Mouse (Mus musculus): ENCODE measurements around the gene Wwox. TPM values are rescaled to one million over a fixed set of nuclear protein-coding genes. Genes with fewer than 3 reads are reported as not detected.

The Wwox gene
- total RNA-seq, 2 experiments from 2014 or later = 11.4 to 13.4 TPM

DNA sequence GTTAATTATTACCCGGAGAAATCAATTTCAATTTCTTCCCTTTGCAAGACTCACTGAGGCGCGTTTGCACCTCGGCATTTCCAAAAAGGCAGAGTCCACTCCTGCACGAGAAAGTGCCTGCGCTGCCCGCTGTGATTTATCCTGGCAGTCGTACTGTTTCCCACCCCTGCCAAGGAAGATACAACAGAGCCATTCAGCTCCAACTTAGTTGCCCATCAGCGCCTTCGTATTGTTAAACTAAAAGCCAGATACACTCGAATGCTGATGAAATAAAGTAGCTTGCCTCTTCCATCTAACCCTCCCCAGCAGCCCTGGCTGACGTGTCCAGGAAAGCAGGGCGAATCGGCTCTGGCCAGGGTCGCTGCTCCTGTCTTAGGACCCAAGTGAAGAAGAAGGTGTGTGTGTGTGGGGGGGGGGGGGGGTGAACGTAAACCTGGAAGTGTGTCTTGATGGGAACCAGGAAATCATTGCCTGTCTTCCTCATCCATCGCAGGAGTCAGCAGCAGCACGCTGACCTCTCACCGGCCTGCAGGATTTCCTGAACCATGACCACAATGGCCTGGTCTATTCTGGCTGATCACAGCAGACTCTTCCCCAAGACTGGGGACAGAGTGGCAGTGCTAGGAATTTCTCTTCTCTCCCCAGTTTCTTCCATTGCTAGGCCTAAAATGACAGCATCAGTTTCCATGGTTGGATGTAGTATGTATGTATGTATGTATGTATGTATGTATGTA lies 154.1 kb downstream of the Wwox start:
- no peak for DNase-seq (ENCODE audit: low spot score in 2 of 2)

DNA sequence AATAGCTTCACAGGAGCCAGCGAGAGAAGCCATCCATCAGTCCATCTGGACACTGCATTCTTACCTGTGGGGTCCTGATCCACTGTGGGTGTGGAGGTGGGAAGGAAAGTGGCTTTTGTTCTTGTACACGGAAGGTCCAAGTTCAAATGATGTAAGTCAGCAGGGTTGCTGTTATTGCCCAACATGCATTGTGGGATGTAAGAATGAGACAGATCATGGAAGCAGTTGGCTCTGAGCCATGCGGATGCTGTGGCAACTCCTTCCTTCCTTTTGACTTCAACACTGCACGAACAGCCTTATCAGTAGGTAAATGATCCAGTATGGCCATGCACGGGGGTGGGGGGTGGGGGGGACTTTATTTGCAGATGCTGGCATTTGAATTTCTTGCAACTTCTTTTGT lies 155.4 kb downstream of the Wwox start:
- DNase-seq (ENCODE audit: low spot score in 2 of 2) = no peak

DNA sequence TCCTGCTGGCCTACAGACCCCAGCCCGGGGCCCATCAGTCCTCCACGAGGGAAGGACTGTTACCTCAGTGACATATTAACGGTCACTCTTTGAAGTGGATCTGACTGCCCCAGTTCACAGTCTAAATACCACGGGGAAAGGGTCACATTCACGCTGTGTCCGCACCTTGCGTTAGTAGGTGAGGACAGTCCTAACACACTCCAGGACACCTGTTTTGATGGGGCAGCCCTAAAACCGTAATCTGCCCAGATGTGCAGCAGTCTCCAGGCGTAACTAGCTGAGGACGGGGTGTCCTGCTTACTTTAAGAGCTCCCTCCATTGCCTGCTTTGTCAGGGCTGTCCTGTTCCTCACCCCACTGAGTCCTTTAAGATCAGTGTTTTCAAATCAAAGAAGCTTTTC lies 160.1 kb downstream of the Wwox start:
- DNase-seq (ENCODE audit: low spot score in 2 of 2) = no peak

DNA sequence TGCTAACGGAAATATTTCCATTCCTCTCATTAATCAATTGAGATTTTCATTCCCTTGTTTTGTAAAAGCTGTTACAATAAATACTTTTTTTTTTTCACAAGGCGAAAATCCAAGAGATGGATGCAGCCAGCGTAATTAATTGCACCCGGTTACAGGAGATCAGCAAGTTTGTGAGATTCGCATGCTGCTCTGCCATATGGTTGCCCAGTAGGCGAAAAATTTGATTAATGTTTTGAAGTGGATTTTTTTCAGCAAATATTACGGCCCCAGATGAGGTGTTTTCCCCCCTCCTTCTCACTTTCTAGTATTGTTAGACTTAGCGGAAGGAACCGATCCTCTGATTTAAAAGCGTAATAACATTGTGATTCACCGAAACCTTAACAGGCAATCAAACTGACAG lies 160.7 kb downstream of the Wwox start:
- no peak for DNase-seq (ENCODE audit: low spot score in 2 of 2)

DNA sequence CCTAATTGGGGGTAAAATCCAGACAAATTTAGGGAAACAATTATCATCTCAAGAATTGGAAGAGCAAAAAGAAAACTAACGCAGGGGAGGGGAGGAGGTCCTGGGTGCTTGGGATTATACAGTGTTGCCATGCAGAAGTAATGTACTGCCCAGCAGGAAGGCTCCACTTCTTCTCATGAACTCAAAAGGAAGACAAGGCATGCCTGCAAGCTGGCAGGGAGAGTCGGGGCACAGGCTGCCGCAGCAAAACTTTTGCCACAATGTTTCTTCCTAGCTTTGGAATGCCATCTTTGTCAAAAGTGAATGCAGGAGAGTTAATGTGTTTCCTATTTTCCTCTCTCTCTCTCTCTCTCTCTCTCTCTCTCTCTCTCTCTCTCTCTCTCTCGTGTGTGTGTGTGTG lies 163.6 kb downstream of the Wwox start:
- DNase-seq (ENCODE audit: low spot score in 2 of 2) = no peak

DNA sequence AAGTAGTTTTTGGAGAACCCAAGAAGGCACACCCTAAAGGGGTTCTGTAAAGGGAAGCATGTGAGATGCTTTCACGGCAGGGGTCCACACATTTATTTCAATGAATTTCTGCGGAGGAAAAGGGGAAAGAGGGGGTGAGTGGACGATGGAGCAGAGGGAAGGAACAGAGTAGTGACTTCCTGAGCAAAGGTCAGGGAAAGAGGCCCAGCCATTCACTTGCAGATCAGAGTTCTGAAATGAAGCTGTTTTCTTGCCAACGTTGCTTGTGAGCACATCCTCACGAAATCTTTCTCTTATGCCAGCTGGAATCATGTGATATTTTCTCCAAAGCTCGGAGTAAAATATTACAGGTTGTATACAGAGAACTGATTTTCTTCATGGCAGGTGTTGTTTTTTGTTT lies 164.1 kb downstream of the Wwox start:
- no peak for DNase-seq (ENCODE audit: low spot score in 2 of 2)

DNA sequence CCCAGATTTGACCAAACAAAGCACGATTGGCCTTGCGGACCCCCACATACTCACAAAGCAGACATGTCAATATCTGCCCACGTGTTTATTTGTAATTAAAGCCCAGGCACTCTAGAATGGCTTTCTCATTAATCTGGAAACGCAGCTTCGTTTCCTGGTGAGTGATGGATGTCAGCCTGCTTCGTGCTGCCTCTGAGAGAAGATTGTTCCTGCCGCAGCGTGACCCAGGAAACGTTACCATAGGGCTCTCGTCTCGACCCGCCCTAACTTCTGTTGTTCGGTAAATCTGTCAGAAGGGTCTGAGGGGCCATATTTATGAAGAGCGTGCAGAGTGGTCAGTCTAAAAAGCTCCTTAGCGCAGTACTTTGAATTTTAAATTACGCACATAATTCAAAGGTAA lies 164.9 kb downstream of the Wwox start:
- no peak for DNase-seq (ENCODE audit: low spot score in 2 of 2)

DNA sequence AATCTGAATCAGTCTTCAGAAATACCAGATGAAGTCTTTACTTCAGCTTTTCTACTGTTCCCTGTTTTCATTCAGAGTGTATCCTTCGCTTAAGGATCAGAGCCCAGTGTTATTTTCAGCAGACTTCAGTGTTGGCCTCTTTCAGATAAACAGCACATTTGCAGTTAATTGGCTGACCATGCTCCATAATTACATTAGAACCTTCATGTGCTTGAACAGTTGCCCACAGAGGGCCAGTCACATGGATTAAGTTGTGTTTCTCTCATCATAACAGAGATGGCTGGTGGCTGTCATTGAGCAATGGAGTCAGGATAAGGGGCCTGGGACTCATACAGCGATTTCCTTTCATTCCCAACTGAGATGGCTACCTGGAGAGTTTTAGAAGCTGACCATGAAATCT lies 166.2 kb downstream of the Wwox start:
- no peak for DNase-seq (ENCODE audit: low spot score in 2 of 2)

DNA sequence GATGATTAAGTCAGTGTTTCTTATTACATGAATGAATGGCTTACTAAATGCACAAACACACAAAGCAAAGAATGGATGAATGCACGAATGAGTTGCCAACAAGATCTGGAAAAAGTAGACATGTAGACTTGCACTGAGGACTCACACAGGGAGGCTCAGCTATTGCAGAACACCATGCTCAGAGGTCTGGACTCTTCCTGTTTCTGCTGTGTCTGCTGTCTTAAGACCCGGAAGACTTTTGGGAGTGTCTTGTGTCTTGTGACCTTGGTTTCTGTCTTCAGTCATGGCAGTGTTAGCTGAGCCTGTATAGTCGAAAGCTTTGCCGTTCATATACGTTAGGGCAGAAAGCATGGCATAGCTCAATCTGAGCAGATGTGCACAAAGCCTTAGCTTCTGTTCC lies 169.9 kb downstream of the Wwox start:
- DNase-seq (ENCODE audit: low spot score in 2 of 2) = no peak

DNA sequence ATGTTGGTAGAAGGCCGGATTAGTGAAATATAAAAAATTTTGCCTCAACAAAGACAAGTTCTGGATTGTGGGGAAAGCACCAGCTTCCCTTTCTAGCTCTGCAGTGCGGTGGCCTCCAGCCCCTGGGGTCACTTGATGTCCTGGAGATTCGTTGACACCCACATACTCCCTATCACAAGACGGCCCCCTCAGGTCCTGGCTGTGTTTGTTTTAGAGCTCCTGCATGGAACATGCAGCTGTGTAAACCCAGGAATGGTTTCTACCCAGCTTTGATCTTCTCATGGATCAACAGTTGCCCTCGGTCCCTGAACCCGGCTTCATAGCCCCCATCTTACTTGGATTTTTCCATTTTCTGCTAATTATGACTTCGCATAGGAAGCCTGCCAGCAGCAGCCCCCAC lies 171.6 kb downstream of the Wwox start:
- DNase-seq (ENCODE audit: low spot score in 2 of 2) = no peak

DNA sequence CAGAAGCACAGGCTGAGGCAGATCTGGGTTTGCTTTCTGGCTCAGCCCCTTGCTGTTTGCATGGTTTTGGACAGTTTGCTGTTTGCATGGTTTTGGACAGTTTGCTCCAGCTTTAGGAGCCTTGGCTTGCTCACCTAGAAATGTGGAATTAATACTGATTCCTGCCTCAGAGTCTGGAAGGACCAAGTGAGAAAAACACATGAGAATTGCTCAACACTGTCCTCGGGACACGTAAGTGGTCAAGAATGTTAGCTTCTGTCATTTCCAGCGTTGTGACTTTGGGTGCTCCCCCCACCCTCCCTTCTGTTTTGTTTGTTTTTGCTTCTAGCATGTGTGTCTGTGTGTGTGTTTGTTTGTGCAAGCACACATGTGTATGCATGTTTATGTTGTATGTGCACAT lies 172.6 kb downstream of the Wwox start:
- no peak for DNase-seq (ENCODE audit: low spot score in 2 of 2)

DNA sequence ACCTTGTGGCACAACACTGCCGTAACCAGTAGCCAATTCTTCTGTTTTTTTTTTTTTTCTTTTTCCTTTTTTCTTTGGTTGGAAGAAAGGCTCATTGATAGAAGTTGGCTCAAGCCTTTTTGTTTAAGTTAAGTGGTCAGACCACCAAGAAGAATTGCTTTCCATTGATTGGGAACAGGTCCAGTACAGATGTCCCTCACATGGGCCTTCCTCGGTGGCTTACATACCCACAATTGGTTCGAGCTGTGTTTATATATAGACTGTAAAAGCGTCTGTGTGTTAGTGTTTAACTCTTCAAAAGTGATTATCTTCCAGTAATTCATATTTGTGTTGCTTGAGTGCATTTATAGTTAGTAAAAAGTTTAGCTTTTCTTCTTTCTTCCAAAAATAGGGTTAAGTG lies 176.0 kb downstream of the Wwox start:
- DNase-seq (ENCODE audit: low spot score in 2 of 2) = no peak

DNA sequence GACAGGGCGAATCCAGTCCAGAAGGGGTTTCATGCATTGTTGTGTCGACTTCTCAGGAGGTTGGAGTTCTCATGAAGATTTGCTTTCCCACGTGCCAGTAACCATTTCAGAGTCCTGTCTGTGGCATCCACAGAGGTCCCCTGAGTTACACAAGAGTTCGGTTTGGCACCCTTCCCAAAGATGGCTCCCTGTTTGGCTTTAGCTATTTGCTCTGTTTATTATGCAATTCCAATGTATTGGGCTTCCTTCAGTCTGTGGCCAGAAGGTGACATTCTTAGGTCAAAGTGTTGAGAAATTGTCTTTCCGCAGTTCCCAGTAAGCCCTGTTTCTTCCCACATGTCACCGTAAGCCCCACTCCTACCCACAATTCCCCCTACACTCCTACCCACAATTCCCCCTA lies 176.5 kb downstream of the Wwox start:
- DNase-seq (ENCODE audit: low spot score in 2 of 2) = no peak

DNA sequence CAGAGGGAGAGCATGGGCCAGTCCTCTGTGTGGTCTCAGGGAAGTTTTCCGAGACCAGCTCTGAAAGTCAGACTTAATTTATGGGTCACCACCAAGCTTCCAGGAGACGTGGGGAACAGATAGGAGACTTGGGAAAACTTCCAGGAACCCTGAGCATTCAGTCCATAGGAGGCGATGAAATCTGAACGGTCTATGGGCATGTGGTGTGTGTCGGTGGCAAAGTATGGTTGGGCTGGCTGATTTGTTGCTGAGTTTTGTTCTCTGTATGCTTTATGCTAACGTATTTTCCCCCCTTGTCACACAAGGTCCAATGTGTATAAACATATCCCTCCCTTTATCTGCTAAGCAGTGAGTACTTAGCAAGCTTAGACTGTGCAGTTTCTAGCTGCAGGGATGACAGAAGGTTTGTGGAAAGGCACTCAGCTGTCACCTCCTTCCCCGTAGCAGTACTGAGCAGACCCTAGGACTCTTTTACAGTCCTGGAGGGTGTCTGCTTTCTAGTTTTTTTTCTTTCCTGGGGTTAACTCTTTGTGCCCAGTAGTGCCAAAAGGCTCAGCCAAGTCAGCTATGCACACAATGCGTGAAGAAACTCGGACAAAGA lies 179.6 kb downstream of the Wwox start:
- DNase-seq (ENCODE audit: low spot score in 2 of 2) = no peak

DNA sequence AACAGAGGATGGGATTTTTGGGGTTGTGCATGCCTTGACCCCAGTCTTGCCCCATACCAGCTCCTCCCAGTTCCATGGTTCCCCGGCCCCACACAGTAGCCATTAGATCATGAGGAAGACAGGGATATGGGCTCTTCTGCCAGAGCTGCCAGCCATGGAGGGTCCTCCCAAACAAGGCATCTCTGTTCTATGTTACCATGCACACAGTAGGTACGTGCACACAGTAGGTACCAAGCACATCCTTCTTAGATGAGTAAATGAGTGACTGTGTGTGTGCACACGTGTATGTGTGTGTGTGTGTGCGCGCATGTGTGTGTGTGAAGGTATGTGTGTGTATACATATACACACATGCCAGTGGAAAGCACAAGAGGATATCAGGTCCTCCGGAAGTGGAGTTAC lies 185.9 kb downstream of the Wwox start:
- no peak for DNase-seq (ENCODE audit: low spot score in 2 of 2)

DNA sequence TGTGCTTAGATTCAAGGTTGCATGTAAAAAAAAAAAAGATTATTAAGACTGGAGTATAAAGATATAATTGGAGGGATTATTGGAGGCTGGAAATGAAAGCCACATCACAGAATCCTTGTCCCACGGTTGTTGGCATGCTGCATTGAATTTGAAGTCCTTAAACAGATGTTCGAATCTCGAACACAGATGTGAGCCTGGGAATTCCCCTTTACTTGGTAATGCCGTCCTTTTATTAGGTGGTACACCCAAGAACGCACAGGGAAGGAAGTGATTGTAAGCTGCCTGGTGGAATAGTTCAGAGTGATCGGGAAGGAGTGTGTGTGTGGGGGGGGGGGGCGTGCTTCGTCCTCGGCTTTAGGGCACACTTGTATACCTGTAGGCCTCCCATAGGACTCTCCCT lies 187.4 kb downstream of the Wwox start:
- no peak for DNase-seq (ENCODE audit: low spot score in 2 of 2)

DNA sequence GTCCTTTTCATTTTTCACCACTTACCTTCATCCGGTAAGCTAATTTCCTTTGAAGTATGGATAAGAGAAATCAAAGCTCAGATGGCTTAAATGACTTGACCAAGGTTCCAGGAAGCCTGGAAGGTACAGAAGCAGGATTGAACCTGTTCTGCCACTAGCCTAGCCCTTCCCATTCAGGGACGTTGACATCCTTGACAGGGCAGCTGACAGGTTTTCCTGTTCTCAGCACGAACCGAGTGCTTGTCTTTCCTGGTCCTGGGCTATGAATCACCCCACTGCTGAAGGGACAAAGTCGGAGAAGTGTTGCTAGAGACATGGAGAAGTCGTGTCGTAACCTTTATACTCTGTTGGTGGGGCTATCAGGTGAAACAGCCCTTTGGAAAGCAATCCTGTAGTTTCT lies 190.3 kb downstream of the Wwox start:
- DNase-seq (ENCODE audit: low spot score in 2 of 2) = no peak

DNA sequence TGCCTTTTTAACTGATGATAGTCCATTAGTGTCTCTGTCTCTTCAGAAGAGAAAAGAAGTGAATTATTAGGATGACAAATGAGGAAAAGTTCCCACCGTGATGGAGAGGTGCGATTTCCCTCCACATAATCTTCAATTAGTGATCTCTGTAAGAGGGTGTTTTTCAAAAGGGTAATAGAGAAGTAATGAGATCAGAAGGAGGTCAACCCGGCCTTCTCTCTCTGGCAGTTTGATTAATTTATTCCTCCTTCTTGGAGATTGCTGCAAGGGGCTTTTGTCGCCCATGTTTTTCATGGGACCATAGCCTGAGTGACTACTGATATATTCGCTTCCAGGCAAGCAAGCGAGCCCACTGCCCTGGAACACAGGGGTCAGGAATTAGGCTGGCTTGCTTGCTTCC lies 191.6 kb downstream of the Wwox start:
- DNase-seq (ENCODE audit: low spot score in 2 of 2) = no peak

DNA sequence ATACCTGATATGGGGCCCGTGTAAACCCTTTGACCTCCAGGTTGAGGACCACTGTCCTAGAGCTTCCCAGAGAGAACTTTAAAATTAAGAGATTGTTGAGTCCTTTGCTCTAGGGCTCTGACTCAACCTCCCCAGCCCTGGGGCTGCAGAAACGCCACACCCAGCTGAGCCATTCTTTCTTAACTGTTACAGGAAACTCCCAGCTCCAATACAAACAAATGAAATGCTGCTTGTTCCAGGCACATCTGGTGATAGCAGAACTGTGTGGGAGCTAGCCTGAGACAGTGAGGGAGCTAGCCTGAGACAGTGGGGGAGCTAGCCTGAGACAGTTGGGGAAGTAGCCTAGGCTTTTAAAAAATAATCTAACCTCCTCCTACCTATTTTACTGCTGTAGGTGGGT lies 194.7 kb downstream of the Wwox start:
- DNase-seq (ENCODE audit: low spot score in 2 of 2) = no peak

DNA sequence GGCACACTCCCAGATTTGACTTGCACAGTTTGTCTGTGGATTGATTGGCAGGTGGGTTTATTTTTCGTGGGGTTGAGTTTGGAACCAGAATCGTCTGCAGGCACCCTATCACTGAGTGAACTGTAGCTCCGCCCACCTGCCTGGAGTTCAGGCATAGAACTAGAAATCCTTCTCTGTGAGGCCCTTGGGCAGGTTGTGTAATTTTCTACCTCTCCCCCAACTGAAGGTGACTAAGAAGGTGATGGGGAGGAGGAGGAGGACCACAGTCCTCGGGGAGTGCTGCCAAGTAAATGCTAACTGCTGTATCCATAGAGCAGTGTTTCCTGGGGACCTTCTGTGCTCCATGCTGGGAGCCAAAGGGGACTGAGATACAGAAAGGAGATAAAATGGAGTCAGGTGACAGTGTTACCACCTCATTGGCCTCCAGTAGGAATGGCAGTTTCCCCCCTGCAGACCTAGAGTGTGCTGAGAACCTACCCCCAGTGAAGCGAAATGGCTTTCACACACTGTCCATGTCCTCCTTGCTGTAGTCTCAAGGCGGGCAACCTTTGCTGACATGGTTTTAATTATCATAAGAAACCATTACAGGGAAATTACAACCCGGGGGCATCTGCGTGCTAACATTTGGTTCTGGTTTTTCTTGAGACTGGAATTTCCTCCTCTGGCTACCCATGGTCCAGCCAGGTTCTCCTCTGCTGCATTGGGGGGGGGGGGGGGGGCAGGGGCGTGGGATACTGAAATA lies 195.4 kb downstream of the Wwox start:
- DNase-seq (ENCODE audit: low spot score in 2 of 2) = no peak

DNA sequence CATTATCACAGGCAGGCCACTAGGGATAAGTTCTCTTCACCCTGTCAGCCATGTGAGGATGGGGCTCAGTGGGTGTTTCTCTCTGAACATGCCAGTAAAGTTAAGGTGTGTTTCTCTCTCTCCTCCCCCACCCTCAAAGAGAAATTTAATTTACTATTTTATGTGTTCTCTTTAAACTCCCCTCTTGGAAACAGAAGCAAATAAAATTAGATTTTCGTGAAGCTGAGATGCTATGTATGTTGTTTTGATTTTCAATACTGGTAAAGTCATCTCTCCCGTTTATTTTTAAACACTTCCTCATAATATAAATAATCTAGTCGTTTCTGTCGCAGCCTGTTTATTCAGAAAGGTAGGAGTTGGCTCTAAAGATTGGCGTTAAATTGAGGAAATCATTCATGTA lies 196.9 kb downstream of the Wwox start:
- no peak for DNase-seq (ENCODE audit: low spot score in 2 of 2)

DNA sequence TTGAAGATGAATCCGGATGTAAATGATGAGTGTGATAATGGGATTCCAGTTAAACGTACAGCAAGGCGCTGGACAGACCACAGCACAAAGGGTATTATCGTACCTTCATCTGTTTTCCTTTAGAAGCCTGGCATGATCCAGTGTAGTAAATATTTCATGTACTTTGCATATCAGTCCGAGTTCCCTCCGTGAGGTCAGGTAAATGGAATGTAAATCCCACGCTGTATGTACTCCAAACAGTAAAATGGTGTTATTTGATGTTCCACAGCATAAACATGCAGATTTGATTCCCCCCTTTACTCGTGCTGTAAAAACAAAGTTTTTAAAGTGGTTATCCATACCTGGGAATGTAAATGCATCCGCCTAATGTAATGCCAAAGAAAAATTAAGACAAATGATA lies 202.4 kb downstream of the Wwox start:
- no peak for DNase-seq (ENCODE audit: low spot score in 2 of 2)

DNA sequence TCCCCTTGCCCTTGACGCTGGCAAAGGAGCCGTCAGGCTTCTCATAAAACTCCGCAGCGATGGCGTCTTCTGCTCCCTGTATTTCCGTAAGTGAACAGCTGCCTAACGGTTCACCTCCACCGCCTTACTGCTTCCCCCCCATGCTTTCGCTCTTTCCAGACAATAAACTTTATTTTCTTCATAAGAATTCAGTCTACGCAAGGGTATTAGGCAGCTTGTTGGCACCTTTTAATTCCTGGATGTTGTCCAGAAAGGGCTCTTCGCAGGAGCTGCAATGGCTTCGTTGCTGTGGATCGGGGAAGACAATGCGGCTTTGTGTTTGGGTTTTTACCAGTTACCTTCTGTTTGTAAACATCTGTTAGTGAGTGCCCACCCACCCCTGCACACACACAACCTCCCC lies 211.3 kb downstream of the Wwox start:
- DNase-seq (ENCODE audit: low spot score in 2 of 2) = peak; percentile 7 to 12
